Mouse (Mus musculus) lung, postnatal 0 days (tissue): Measurements from ENCODE around the gene Hist2h3b.

ENCODE experiments used
- CTCF ChIP-seq: IDR thresholded peaks from 2 replicates; pipeline ENCODE4 v1.5.1; 2016; ENCODE audit warnings: antibody characterized with exemption, mild to moderate bottlenecking
- EP300 ChIP-seq: IDR thresholded peaks from 2 replicates; pipeline ENCODE4 v1.6.1; 2016; ENCODE audit warnings: antibody characterized with exemption, mild to moderate bottlenecking, control low read depth

DNA sequence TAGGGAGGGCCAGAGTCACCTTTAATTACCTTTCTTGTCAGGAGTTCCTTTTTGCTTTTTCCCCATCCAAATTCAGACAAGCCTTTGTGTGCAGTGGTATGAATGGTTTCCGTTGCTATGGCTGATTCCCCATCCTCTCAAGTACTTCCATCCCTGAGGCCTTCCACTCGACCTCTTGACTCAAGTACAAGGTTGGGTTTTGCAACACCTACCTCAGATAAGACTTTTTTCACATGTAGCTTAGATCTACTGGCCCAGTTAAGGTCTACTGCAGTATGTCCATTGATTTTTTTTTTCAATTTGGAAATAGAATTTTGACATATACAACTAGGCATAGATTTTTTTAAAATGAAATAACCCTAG, 36.7 kb upstream of the Hist2h3b start:
- TF ChIP-seq CTCF = no peak
- TF ChIP-seq EP300 = peak; percentile 52
